In genomic region chr16:10979064-10979803, GRCm38 (mm10) we compare ENCODE assay signal across 8 mouse cellular contexts.
A peak's percentile ranks its signal among the peaks of the same experiment; 100 is the strongest.
DNase-seq lines count a peak whose midpoint lies in the region; ATAC-seq and TF ChIP-seq lines count a peak whose summit lies in the region.

No protein-coding gene starts in this region.

- no peaks in the 10 kb centered on the region for H3K36me3 ChIP-seq in forebrain, embryonic 13.5 days (ENCODE audit: poor library complexity, severe bottlenecking)
- no peaks in the 10 kb centered on the region for H3K36me3 ChIP-seq in forebrain, embryonic 15.5 days
- no peaks in the 10 kb centered on the region for H3K36me3 ChIP-seq in neural tube, embryonic 11.5 days (ENCODE audit: control insufficient read depth, insufficient read depth, low read length)
- H3K36me3 ChIP-seq in intestine, postnatal 0 days (ENCODE audit: control insufficient read depth, insufficient read depth): peaks cover 5% of the 10 kb centered on the region; the same call in 1 of the 2 replicates
- peaks cover 8% of the 10 kb centered on the region for H3K36me3 ChIP-seq in small intestine, adult 2 months (ENCODE audit: control insufficient read depth, insufficient read depth, low read length)

- no peak for ATAC-seq in forebrain, embryonic 13.5 days
- no peak; the same call in 1 of the 2 replicates for ATAC-seq in forebrain, embryonic 15.5 days (replicated peaks)
- no peak for ATAC-seq in neural tube, embryonic 11.5 days (ENCODE audit: insufficient read depth, low FRiP score, low TSS enrichment)
- ATAC-seq in intestine, postnatal 0 days: no peak
- no peak for ATAC-seq in cerebellum, adult (ENCODE audit: insufficient number of reproducible peaks, low FRiP score, low TSS enrichment)

- DNase-seq in neural tube, embryonic 11.5 days (ENCODE audit: low spot score): peak; percentile 32
- DNase-seq in neural tube, embryonic 10.5 days (ENCODE audit: extremely low spot score, low spot score): no peak
- DNase-seq in cerebellum, postnatal 10 days: no peak

- no peaks in the 10 kb centered on the region for H3K9me3 ChIP-seq in forebrain, embryonic 13.5 days (replicated peaks)
- H3K9me3 ChIP-seq in forebrain, embryonic 15.5 days: no peaks in the 10 kb centered on the region
- 0 out of 2 replicates have a peak, but pooled peaks cover 4% of the 10 kb centered on the region for H3K9me3 ChIP-seq in neural tube, embryonic 11.5 days (ENCODE audit: control insufficient read depth, low read length)
- no peaks in the 10 kb centered on the region for H3K9me3 ChIP-seq in intestine, postnatal 0 days (ENCODE audit: control insufficient read depth)

- H3K27me3 ChIP-seq in forebrain, embryonic 13.5 days: no peaks in the 10 kb centered on the region
- no peaks in the 10 kb centered on the region for H3K27me3 ChIP-seq in forebrain, embryonic 15.5 days
- H3K27me3 ChIP-seq in neural tube, embryonic 11.5 days (ENCODE audit: control insufficient read depth, insufficient read depth, low read length): no peaks in the 10 kb centered on the region
- H3K27me3 ChIP-seq in intestine, postnatal 0 days (replicated peaks; ENCODE audit: control insufficient read depth, insufficient read depth, low read length): no peaks in the 10 kb centered on the region
- H3K27me3 ChIP-seq in small intestine, adult 2 months (ENCODE audit: control insufficient read depth, insufficient read depth, low read length): no peaks in the 10 kb centered on the region

- H3K4me1 ChIP-seq in forebrain, embryonic 13.5 days: peaks cover 12% of the 10 kb centered on the region
- no peaks in the 10 kb centered on the region for H3K4me1 ChIP-seq in forebrain, embryonic 15.5 days
- H3K4me1 ChIP-seq in neural tube, embryonic 11.5 days (ENCODE audit: control insufficient read depth, insufficient read depth, low read length): peaks cover 11% of the 10 kb centered on the region
- peaks cover 8% of the 10 kb centered on the region for H3K4me1 ChIP-seq in intestine, postnatal 0 days (replicated peaks; ENCODE audit: control insufficient read depth, insufficient read depth, low read length)
- H3K4me1 ChIP-seq in small intestine, adult 2 months (ENCODE audit: control insufficient read depth, insufficient read depth, insufficient read length, low read length): peaks cover 38% of the 10 kb centered on the region

- 73% methylated on average over 11 of the region's 11 CpGs for WGBS in forebrain, embryonic 13.5 days
- 64% methylated on average over 11 of the region's 11 CpGs for WGBS in forebrain, embryonic 15.5 days
- WGBS in neural tube, embryonic 11.5 days: 63% methylated on average over 11 of the region's 11 CpGs
- WGBS in intestine, postnatal 0 days: 51% methylated on average over 11 of the region's 11 CpGs
- WGBS in small intestine, adult 2 months: 49% methylated on average over 11 of the region's 11 CpGs

- no peak for TF ChIP-seq CTCF in intestine, postnatal 0 days (IDR thresholded peaks at IDR 0.05; ENCODE audit: low read depth)
- TF ChIP-seq CTCF in small intestine, adult 2 months (IDR thresholded peaks at IDR 0.05; ENCODE audit: extremely low read depth, insufficient read length, insufficient replicate concordance, low read depth, low read length): no peak

- H3K4me2 ChIP-seq in forebrain, embryonic 13.5 days: no peak overlapping the region
- no peak overlapping the region for H3K4me2 ChIP-seq in forebrain, embryonic 15.5 days (replicated peaks)
- no peak overlapping the region for H3K4me2 ChIP-seq in neural tube, embryonic 11.5 days (ENCODE audit: low read depth)
- H3K4me2 ChIP-seq in intestine, postnatal 0 days (replicated peaks; ENCODE audit: low read depth): no peak overlapping the region; the same call in 1 of the 2 replicates

- H3K27ac ChIP-seq in forebrain, embryonic 13.5 days: no peak overlapping the region
- no peak overlapping the region for H3K27ac ChIP-seq in forebrain, embryonic 15.5 days (replicated peaks)
- no peak overlapping the region for H3K27ac ChIP-seq in neural tube, embryonic 11.5 days (ENCODE audit: low read depth, low read length)
- H3K27ac ChIP-seq in intestine, postnatal 0 days (ENCODE audit: low read depth, low read length): peak overlapping the region; percentile 23; the same call in 1 of the 2 replicates
- H3K27ac ChIP-seq in small intestine, adult 2 months (ENCODE audit: insufficient read depth, low read depth, low read length): peak overlapping the region; percentile 17; the same call in 1 of the 2 replicates

- H3K9ac ChIP-seq in forebrain, embryonic 13.5 days: 0 out of 2 replicates have a peak overlapping the region, but pooled peaks have one; percentile 8
- no peak overlapping the region for H3K9ac ChIP-seq in forebrain, embryonic 15.5 days (replicated peaks)
- H3K9ac ChIP-seq in neural tube, embryonic 11.5 days (ENCODE audit: low read length): no peak overlapping the region
- no peak overlapping the region for H3K9ac ChIP-seq in intestine, postnatal 0 days (ENCODE audit: low read depth, low read length)

- H3K4me3 ChIP-seq in forebrain, embryonic 13.5 days: no peak overlapping the region
- H3K4me3 ChIP-seq in forebrain, embryonic 15.5 days: no peak overlapping the region
- H3K4me3 ChIP-seq in neural tube, embryonic 11.5 days (ENCODE audit: low read depth, low read length): no peak overlapping the region
- H3K4me3 ChIP-seq in intestine, postnatal 0 days (ENCODE audit: low read depth, low read length): no peak overlapping the region
- H3K4me3 ChIP-seq in small intestine, adult 2 months (ENCODE audit: low read depth, low read length): no peak overlapping the region

- no peak for TF ChIP-seq POLR2A in small intestine, adult 2 months (IDR thresholded peaks at IDR 0.05; ENCODE audit: low read depth, low read length)

Comparison
In these comparisons a context has a peak if more than half of its experiments do, and no peak if none do; other contexts are left out.
1. H3K27ac ChIP-seq: peak in intestine, postnatal 0 days (single experiment) and small intestine, adult 2 months (single experiment); none in forebrain, embryonic 13.5 days (single experiment), forebrain, embryonic 15.5 days (single experiment) and neural tube, embryonic 11.5 days (single experiment).